8 mouse cellular contexts compared by ENCODE assay signal in genomic region chr2:153160844-153161683, GRCm38 (mm10). TPM values are rescaled to one million over a fixed set of nuclear protein-coding genes. Genes with fewer than 3 reads are reported as not detected.
DNase-seq lines count a peak whose midpoint lies in the region; ATAC-seq and TF ChIP-seq lines count a peak whose summit lies in the region.

TSS of gene Tm9sf4 (plus strand) at chr2:153161303.

- 11% methylated on average over 34 of the region's 34 CpGs for WGBS in hindbrain, embryonic 13.5 days

- no peaks in the 10 kb centered on the region for H3K27me3 ChIP-seq in Patski
- H3K27me3 ChIP-seq in hindbrain, embryonic 13.5 days = no peaks in the 10 kb centered on the region

- POLR2A ChIA-PET in Patski (lab: Charles Lee) = interaction anchor here (0.7 kb wide), 3 partner anchors 10 to 272 kb away, joined by 3 to 4 read pairs (median 3); no protein-coding TSS in a partner anchor

- in situ Hi-C loops in Patski (cut with MboI; ENCODE audit: low pct_unique_long_range_greater_than_20kb) = no loop called here

- peak; percentile 71 for DNase-seq in Patski (ENCODE audit: low read depth, low spot score)
- peak; percentile 93 to 95 for DNase-seq in cerebellum, postnatal 14 days
- DNase-seq in frontal cortex, postnatal 14 days (ENCODE audit: low spot score in 2 of 2) = peak; percentile 89 to 93
- peak; percentile 89 to 95 for DNase-seq in layer of hippocampus, postnatal 25 days (ENCODE audit: extremely low spot score in 1 of 2, low spot score in 1 of 2)
- peak; percentile 90 for DNase-seq in lung, postnatal 25 days (ENCODE audit: low spot score)
- DNase-seq in retina, embryonic 14.5 days (ENCODE audit: low spot score) = peak; percentile 94
- peak; percentile 94 for DNase-seq in thymus, postnatal 4 days

- H3K36me3 ChIP-seq in hindbrain, embryonic 13.5 days = no peaks in the 10 kb centered on the region

- peak within 1 kb of the TSS; percentile 92 for H3K9ac ChIP-seq in hindbrain, embryonic 13.5 days

- no peaks in the 10 kb centered on the region for H3K9me3 ChIP-seq in hindbrain, embryonic 13.5 days

- H3K27ac ChIP-seq in hindbrain, embryonic 13.5 days = peak within 1 kb of the TSS; percentile 95

- peak; percentile 75 for ATAC-seq in Patski
- peak; percentile 95 for ATAC-seq in hindbrain, embryonic 13.5 days (ENCODE audit: low FRiP score)

- peaks cover 18% of the 10 kb centered on the region for H3K4me1 ChIP-seq in hindbrain, embryonic 13.5 days (replicated peaks)

- TF ChIP-seq CTCF in Patski (IDR thresholded peaks at IDR 0.05) = no peak

- CTCF ChIA-PET in Patski (lab: Charles Lee) = interaction anchor here (0.7 to 1.4 kb wide), 4 partner anchors 9 to 36 kb away, joined by 3 to 7 read pairs (median 3); no protein-coding TSS in a partner anchor

- H3K4me3 ChIP-seq in hindbrain, embryonic 13.5 days = peak within 1 kb of the TSS; percentile 88

- H3K4me2 ChIP-seq in hindbrain, embryonic 13.5 days = peak within 1 kb of the TSS; percentile 97

RNA-seq across cellular contexts. Expression of gene Tm9sf4, which starts in this region (rescaled TPM):
- 95.3 TPM for polyA plus RNA-seq in Patski (2021)
- 77.2 and 79.3 TPM in 2 replicates for polyA plus RNA-seq in hindbrain, embryonic 13.5 days (2015; fragmentation: Nextera tagmentation; extraction: Ambion mirVana)
- total RNA-seq in layer of hippocampus, postnatal 25 days (2021) = 10 to 100 TPM; 88.6 to 97.6 TPM

Comparison
In these comparisons a context has a peak if more than half of its experiments do, and no peak if none do; other contexts are left out.
1. Peak in every context shown above with its lines: DNase-seq, ATAC-seq, H3K4me3 ChIP-seq and H3K27ac ChIP-seq.